Mouse (Mus musculus) gonadal fat pad, adult 2 months (tissue): ENCODE measurements around the gene Smo. TPM values are rescaled to one million over a fixed set of nuclear protein-coding genes. Genes with fewer than 3 reads are reported as not detected.

ENCODE experiments used
- DNase-seq: peaks from one replicate; pipeline ENCODE4 v3.0.0-alpha.2; 2012; ENCODE audit warnings: low read depth
- polyA plus RNA-seq: library from polyadenylated mRNA; depleted of rRNA; stranded (reverse); fragments of >200 nt; gene quantifications from 2 replicates; pipeline ENCODE4 v1.2.3, GENCODE M21; 2012; rRNA removed

The Smo gene
- polyA plus RNA-seq, result 38.8 and 50.0 TPM in 2 replicates

DNA sequence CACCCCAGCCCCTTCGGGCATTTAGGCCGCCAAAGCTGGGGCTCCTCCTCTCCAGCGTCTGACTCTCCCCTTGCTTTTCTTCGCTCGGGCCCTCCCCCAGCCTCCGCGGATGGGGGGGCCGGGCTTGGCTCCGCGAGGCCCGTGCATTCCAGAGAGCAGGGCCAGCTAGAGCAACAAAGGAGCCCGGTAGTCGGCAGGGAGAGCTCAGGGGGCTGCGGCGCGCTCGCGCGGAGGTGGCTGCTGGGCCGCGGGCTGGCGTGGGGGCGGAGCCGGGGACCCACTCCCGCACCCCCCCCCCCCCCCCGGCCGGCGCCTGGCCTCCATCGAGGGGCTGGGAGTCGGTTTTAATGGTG is at the start of gene Smo:
TSS of gene Smo (plus strand) at position 168 of the 353 bp plus-strand sequence.
- DNase-seq, result no peak

DNA sequence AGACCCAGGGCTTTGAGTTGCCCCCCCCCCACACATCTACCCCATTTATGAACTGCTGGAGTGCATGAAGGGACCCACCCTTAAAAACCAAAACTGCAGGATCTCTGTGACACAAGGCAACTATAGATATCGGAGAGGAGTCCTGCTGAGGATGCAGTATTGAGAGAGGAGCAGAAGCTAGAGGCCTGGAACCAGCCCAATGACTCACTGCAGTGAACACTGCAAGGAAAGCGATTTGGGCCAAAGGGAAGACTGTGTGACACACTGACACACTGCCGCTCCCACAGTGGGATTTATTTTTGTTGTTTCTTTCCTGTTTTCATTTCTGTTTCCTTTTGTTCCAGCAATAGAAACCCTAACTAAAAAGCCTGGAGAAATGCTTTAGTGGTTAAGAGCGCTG is 49.4 kb upstream of the Smo start:
- DNase-seq, result no peak

DNA sequence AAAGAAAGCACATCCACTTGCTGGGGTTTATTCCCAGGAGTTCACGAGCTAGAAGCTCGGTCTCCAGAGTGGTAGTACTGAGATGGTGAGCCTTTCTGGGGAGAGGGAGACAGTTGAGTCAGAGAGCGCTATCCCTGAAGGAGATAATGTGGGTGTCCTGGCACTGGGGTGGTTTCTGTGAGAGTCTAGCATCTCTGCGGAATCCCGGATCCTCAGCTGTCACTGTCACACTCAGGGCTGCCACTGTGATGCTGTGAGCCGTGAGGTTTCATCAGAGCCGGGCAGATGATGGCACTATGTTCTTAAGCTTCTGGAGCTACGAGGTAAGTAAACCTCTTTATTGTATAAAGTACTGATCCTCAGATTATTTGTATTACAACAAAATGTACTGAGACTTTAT is 45.8 kb upstream of the Smo start:
- no peak for DNase-seq

GRCm38 (mm10) chr6:29693953-29694352 is 41.4 kb upstream of the Smo start, which contains the start of gene Tspan33:
TSS of gene Tspan33 (plus strand) at chr6:29694222.
- no peak for DNase-seq

GRCm38 (mm10) chr6:29694375-29695289 is 40.7 kb upstream of the Smo start:
- DNase-seq, result no peak

DNA sequence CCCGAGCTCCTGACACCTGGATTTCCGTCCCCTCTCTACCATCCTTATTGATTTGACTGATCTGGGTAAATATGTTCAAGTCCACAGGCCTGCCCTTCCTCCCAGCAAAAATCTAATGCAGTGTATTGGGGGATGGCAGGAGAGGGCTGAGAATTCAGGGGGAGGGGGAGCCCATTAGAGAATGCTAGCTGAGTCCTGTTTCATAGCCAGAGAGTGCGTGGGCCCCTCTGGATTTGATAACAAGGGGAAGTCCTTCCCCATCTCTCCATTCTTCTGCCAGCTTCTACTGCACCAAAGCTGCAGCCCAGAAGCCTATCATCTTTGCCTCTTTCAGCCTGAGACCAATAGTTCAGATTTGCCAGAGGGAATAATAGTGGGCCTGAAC is 40.0 kb upstream of the Smo start:
- DNase-seq, result no peak

DNA sequence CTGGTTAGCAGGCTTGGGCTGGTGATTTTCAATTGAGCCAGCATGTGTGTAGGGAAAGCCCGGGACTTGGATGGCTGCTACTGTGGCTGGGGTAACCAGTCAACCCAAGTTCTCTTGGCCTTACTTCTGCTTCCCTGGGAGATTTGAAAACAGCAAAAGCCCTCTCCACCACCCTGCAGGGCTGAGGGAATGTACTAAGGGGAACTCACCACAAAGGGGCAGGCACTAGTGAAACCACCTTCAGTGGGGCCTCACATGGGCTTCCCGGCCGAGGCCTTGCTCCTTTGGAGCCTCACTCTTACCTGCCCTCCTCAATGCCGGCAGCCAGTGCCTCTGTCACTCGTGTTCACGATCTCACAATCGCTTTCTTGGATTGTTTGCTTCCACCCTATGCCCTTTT is 39.3 kb upstream of the Smo start:
- DNase-seq, result no peak

DNA sequence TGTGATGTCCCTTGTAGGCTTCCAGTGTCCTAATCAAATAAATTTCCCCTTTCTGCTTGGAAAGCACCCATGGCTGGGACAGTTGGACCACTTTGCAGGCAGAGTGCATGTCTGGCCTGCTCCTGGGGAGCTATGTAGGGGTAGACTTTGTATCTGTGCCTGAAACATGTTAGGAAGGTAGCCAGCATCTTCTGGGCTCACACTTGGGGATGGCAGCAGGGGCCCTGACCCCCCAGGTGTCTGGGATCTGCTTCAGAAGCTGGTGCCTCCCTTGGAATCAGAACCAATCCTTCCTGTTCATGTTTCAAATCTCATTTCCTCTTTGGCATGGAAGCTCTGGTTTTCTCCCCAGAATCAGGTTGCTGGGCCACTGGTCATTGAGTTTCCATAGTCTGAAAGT is 38.2 kb upstream of the Smo start:
- DNase-seq, result no peak

- no peak for DNase-seq
Measured at GRCm38 (mm10) chr6:29697548-29697947, 37.8 kb upstream of the Smo start.

- DNase-seq, result no peak
Measured at GRCm38 (mm10) chr6:29699085-29699745, 36.1 kb upstream of the Smo start.

- DNase-seq, result no peak
Measured at GRCm38 (mm10) chr6:29701051-29701450, 34.3 kb upstream of the Smo start.

DNA sequence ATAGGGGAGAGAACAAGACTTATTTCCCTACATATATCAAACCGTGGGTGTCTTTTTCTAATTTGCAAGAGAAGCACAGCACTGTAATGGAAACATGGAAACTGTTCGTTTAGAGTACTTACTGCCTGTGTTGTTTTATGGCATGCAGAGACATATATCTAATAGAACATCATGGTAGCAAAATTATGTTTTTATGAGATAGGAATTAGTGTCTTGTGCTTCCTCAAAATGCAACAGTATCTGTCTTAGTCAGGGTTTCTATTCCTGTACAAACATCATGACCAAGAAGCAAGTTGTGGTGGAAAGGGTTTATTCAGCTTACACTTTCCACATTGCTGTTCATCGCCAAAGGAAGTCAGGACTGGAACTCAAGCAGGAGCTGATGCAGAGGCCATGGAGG is 33.2 kb upstream of the Smo start:
- no peak for DNase-seq

DNA sequence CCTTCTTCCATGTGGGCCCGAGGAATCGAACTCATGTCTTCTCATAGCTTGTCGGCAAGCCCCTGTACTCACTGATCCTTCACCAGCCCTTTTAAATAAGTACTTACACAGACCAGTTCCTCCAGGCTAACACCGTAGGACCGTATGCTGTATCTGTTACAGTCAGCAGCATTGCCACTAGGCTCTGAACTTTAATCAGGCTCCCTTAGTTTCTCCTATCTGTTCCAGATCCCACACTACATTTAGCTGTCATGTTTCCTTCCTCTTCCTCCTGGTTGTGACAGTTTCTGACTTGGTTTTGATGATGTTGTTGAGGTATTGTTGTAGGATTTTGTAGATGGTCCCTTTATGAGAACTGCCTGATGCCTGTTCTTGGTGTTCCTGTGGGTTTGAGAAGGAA is 31.2 kb upstream of the Smo start:
- DNase-seq, result no peak

DNA sequence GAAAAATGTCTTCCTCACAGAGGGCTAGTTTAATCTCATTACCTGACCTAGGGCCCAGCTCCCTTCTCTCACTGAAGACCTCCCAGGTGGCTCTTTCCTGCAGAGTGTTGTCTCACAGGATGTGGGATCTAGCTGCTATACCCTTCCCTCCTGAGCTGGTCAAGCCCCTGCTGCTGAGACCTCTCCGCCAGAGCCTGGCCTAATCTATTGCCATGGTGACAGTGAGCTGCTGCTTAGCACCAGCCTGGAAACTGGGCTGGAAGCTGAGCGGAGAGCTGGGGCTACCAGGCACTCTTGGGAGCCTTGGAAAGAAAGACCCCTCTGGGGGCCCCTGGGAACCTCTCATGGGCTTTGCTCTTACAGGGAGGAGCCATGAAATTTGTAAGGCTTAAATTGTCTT is 27.4 kb upstream of the Smo start:
- DNase-seq, result no peak

- DNase-seq, result no peak
Measured at GRCm38 (mm10) chr6:29711318-29711717, 24.0 kb upstream of the Smo start.

- no peak for DNase-seq
Measured at GRCm38 (mm10) chr6:29712011-29712584, 23.2 kb upstream of the Smo start.

- DNase-seq, result peak; percentile 95
Measured at GRCm38 (mm10) chr6:29716624-29717365, 18.5 kb upstream of the Smo start.

- DNase-seq, result no peak
Measured at GRCm38 (mm10) chr6:29717541-29717940, 17.8 kb upstream of the Smo start.

DNA sequence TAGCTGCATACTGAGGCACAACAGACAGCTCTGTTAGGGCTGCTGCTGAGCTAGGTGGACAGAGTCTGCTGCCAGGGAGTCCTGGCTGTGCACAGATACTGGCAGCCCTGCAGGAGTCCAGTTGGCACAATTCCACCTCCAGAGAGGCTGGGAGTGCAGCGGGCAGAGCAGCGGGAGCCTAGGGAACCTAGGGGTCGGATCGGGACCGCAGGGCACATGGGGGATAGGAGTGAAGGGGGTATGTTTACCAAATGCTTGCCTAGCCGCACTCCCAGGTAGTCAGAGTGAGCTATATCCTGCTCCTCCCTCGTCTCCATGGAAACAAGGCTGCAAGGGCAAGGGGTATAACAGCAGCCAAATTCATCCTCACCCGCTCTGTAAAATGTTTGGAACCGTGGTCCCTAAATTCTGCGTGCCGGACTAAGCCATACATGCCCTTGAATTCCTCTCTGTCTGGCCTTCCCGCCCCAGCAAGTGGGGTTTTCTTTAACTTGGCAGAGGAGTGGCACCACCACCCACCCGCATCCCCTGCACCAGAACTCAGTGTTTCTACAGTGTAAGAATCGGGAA is 17.3 kb upstream of the Smo start:
- no peak for DNase-seq

GRCm38 (mm10) chr6:29718894-29719329 is 16.4 kb upstream of the Smo start:
- DNase-seq, result no peak

GRCm38 (mm10) chr6:29721890-29722289 is 13.4 kb upstream of the Smo start:
- no peak for DNase-seq
